ENCODE assay signal across 15 mouse cellular contexts in genomic region chr8:114878449-114879276, GRCm38 (mm10).
DNase-seq lines count a peak whose midpoint lies in the region; ATAC-seq and TF ChIP-seq lines count a peak whose summit lies in the region.
"Had no signal": no experiment of that assay in that cellular context is flagged by ENCODE, and none has a peak within 500 bp of the region (broad histone marks: within the 10 kb centered on the region; RNA-seq: fewer than 3 reads in every experiment).

No protein-coding gene starts in this region.

- no peaks in the 10 kb centered on the region for H3K36me3 ChIP-seq in heart, embryonic 12.5 days
- H3K36me3 ChIP-seq in liver, embryonic 13.5 days, result no peaks in the 10 kb centered on the region
- H3K36me3 ChIP-seq: embryonic facial prominence, embryonic 13.5 days; heart, embryonic 13.5 days; hindbrain, embryonic 15.5 days; limb, embryonic 15.5 days had no signal

- no peak overlapping the region for H3K4me3 ChIP-seq in heart, embryonic 12.5 days
- H3K4me3 ChIP-seq in liver, embryonic 13.5 days (replicated peaks), result peak overlapping the region; percentile 20; the same call in 1 of the 2 replicates
- H3K4me3 ChIP-seq in left cerebral cortex, adult 2 months, result no peak overlapping the region
- H3K4me3 ChIP-seq: embryonic facial prominence, embryonic 13.5 days; heart, embryonic 13.5 days; hindbrain, embryonic 15.5 days; limb, embryonic 15.5 days had no signal

- ATAC-seq in heart, embryonic 12.5 days (ENCODE audit: insufficient number of reproducible peaks, low FRiP score), result 0 out of 2 replicates have a peak, but pooled peaks have one; percentile 9
- ATAC-seq in liver, embryonic 13.5 days (ENCODE audit: low read depth), result peak; percentile 58
- no peak for ATAC-seq in inflammation-experienced regulatory T-cells, adult 6 months
- no peak for ATAC-seq in activated CD4-positive, CD25-positive, alpha-beta regulatory T cell, adult 4 months

- H3K4me2 ChIP-seq in heart, embryonic 12.5 days, result no peak overlapping the region
- peak overlapping the region; percentile 63 for H3K4me2 ChIP-seq in liver, embryonic 13.5 days
- H3K4me2 ChIP-seq: embryonic facial prominence, embryonic 13.5 days; heart, embryonic 13.5 days; hindbrain, embryonic 15.5 days; limb, embryonic 15.5 days had no signal

- intact Hi-C loops in left cerebral cortex, adult 2 months (cut with DNase I), result no loop called here

- no peaks in the 10 kb centered on the region for H3K27me3 ChIP-seq in heart, embryonic 12.5 days (replicated peaks)
- no peaks in the 10 kb centered on the region for H3K27me3 ChIP-seq in liver, embryonic 13.5 days
- H3K27me3 ChIP-seq: hindbrain, embryonic 15.5 days; limb, embryonic 15.5 days had no signal

- 49% methylated on average over 14 of the region's 14 CpGs for WGBS in heart, embryonic 12.5 days
- 24% methylated on average over 14 of the region's 14 CpGs for WGBS in liver, embryonic 13.5 days (ENCODE audit: insufficient replicate concordance)

- DNase-seq in heart, adult 9 months (ENCODE audit: low spot score in 2 of 2), result no peak
- peak; percentile 50 for DNase-seq in c-Kit-positive CD71-positive TER-119-negative erythroid progenitor cells, embryonic 14.5 days (ENCODE audit: low read depth)
- DNase-seq in liver, embryonic 13.5 days, result peak; percentile 57
- peak; percentile 42 for DNase-seq in thymus, postnatal 0 days (ENCODE audit: low spot score)
- DNase-seq in left cerebral cortex, adult 2 months (ENCODE audit: extremely low spot score in 1 of 2, low spot score in 2 of 2), result no peak
- DNase-seq: cerebellum, postnatal 10 days; layer of hippocampus, postnatal 36 days had no signal

- H3K9ac ChIP-seq in heart, embryonic 12.5 days, result no peak overlapping the region
- peak overlapping the region; percentile 58 for H3K9ac ChIP-seq in liver, embryonic 13.5 days
- H3K9ac ChIP-seq: embryonic facial prominence, embryonic 13.5 days; heart, embryonic 13.5 days; hindbrain, embryonic 15.5 days; limb, embryonic 15.5 days had no signal

- H3K27ac ChIP-seq in heart, embryonic 12.5 days (ENCODE audit: poor library complexity, severe bottlenecking), result no peak overlapping the region
- H3K27ac ChIP-seq in liver, embryonic 13.5 days, result peak overlapping the region; percentile 95
- H3K27ac ChIP-seq in left cerebral cortex, adult 2 months, result no peak overlapping the region
- H3K27ac ChIP-seq: embryonic facial prominence, embryonic 13.5 days; heart, embryonic 13.5 days; hindbrain, embryonic 15.5 days; kidney, postnatal 0 days; limb, embryonic 15.5 days had no signal

- H3K9me3 ChIP-seq in heart, embryonic 12.5 days (replicated peaks), result no peaks in the 10 kb centered on the region
- H3K9me3 ChIP-seq in liver, embryonic 13.5 days (replicated peaks), result no peaks in the 10 kb centered on the region
- H3K9me3 ChIP-seq: embryonic facial prominence, embryonic 13.5 days; heart, embryonic 13.5 days; hindbrain, embryonic 15.5 days; limb, embryonic 15.5 days had no signal

- peaks cover 62% of the 10 kb centered on the region for H3K4me1 ChIP-seq in heart, embryonic 12.5 days (replicated peaks)
- peaks cover 86% of the 10 kb centered on the region for H3K4me1 ChIP-seq in liver, embryonic 13.5 days (replicated peaks)

- TF ChIP-seq CTCF in left cerebral cortex, adult 2 months (IDR thresholded peaks at IDR 0.05), result no peak

Comparison
In these comparisons a context has a peak if more than half of its experiments do, and no peak if none do; other contexts are left out.
1. ATAC-seq: peak in heart, embryonic 12.5 days (single experiment) and liver, embryonic 13.5 days (single experiment); none in inflammation-experienced regulatory T-cells, adult 6 months (single experiment) and activated CD4-positive, CD25-positive, alpha-beta regulatory T cell, adult 4 months (single experiment).
2. DNase-seq: peak in c-Kit-positive CD71-positive TER-119-negative erythroid progenitor cells, embryonic 14.5 days (single experiment), liver, embryonic 13.5 days (single experiment) and thymus, postnatal 0 days (single experiment); none in heart, adult 9 months (0 of 2) and left cerebral cortex, adult 2 months (0 of 2).